Mouse (Mus musculus) spleen, postnatal 10 days (tissue): ENCODE results near the gene Cbln1.

ENCODE experiments used
- DNase-seq, 2 experiments: peaks; one replicate each; pipeline ENCODE4 v3.0.0; 2021 to 2022; ENCODE audit warnings: low spot score in 2 of 2

Cbln1 gene

DNA sequence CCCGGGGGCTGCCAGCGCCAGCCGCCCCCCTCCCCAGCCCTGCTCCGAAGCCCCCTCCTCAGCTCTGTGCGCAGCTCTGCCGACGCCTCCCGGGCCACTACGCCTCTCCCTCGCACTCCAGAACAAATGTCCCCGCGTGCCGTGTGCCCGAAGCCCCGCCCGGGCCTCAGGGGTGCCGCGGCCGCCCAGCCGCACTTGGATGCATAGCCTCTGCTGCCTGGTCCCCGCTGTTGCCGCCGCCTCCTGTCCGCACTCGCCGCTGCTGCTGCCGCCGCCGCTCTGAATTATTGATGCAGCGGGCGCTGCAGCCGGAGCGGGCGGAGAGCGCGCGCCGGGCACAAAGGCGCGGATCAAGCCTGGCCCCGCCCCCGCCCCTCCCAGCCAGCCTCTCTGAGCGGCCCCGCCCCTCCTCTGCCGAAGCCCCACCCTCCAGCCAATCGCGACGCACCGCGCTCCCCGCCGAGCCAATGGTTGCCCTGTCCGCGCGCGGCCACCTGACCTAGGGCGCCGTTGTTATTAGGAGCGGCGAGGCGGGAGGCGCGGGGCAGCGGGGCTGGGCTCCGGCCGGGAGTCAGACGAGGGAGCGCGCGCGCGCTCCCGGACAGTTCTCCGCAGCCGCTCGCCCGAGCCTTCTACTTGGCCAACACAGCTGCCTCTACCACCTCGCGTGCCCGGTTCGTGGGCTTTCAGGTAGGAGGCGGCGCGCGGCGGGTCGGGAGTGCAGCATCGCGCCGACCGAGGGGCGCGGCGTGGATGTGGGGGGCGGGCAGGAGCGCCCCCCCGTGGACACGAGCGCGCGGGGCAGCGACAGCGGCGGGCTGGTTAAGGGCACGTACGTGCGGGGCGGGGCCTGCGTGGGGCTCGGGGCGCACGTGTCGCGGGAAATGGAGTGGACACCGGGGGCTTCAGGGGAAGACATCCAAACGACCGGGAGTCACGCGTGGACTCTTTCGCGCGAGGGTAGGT is at the start of gene Cbln1:
Gene Cbln1 (minus strand): TSS at position 339 of the 966 bp plus-strand sequence.
- peak; percentile 12 to 62 for DNase-seq

GRCm38 (mm10) chr8:87517132-87517531 is 44.7 kb upstream of the Cbln1 start:
- DNase-seq = no peak

- no peak for DNase-seq
Measured at GRCm38 (mm10) chr8:87513796-87514195, 41.4 kb upstream of the Cbln1 start.

GRCm38 (mm10) chr8:87513350-87513749 is 40.9 kb upstream of the Cbln1 start:
- DNase-seq = no peak

GRCm38 (mm10) chr8:87512636-87513035 is 40.2 kb upstream of the Cbln1 start:
- DNase-seq = no peak

GRCm38 (mm10) chr8:87507046-87507445 is 34.6 kb upstream of the Cbln1 start:
- no peak for DNase-seq

GRCm38 (mm10) chr8:87504441-87504840 is 32.0 kb upstream of the Cbln1 start:
- DNase-seq = no peak

DNA sequence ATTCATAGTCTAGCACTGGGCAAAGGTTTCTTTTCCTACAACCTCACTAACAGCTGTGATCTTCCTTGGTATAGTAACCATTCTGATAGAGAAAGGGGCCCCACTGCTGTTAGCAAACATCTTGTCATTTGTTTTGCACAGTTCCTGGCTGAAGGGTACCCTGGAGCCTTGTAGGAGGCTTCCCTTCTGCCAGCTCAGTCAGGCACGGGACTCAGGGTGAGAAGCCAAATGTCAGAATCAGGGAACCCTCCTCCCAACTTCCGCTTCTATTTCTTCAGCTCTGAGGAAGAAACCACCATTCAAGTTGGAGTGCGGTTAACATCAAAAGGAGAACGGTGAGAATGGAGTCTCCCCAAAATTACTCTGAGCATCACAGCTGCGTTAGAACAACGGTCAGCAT is 30.3 kb upstream of the Cbln1 start:
- DNase-seq = no peak

GRCm38 (mm10) chr8:87497641-87498040 is 25.2 kb upstream of the Cbln1 start:
- no peak for DNase-seq

- no peak for DNase-seq
Measured at GRCm38 (mm10) chr8:87496511-87496910, 24.1 kb upstream of the Cbln1 start.

- no peak for DNase-seq
Measured at GRCm38 (mm10) chr8:87494862-87495261, 22.5 kb upstream of the Cbln1 start.

DNA sequence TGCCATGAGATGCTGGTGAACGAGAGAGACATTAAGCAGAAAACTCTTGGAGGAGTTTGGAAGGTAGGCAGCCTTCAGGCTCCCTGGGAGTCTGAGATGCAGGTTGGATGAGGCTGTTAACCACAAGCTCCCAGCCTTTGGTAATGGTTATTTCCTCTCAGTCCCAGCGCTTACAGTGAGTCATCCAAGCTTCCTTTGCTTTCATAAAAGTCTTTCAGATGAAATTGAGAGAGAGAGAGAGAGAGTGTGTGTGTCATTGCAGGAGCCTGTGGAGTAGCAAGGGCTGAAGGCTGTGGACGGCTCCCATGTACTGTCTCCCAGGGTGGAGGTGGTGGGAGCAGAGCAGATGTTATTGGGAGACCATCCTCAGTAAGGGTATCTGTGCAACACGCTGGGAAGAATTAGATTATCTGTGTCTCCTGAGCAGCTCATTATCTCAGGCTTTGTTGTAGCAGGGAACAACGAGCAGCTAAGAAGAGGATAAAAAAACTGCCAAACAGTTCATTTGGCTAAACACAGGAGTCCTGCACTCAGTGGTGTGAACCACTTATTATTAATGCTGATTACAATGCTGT is 17.5 kb upstream of the Cbln1 start:
- DNase-seq = no peak

DNA sequence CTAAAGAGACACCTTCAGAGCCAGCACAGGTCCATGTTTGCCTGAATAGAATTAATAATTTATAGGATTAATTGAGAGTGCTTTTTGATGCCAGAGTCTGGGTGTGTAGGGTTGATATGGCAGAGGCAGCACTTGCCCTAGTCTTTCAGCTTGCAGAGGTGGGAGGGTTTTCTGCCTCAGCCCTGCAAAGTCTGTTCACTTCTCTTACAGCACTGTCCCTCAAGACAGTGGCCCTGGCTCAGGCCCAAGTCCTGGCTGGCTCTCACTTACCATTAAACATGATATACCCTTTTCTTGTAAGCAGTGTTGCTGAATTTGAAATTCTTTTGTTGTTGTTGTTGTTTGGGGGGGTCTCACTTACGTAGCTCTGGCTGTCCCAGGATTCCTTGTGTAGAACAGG is 9.0 kb upstream of the Cbln1 start:
- no peak for DNase-seq

- DNase-seq = no peak
Measured at GRCm38 (mm10) chr8:87478221-87478620, 5.8 kb upstream of the Cbln1 start.

- no peak for DNase-seq
Measured at GRCm38 (mm10) chr8:87477102-87477645, 4.8 kb upstream of the Cbln1 start.

DNA sequence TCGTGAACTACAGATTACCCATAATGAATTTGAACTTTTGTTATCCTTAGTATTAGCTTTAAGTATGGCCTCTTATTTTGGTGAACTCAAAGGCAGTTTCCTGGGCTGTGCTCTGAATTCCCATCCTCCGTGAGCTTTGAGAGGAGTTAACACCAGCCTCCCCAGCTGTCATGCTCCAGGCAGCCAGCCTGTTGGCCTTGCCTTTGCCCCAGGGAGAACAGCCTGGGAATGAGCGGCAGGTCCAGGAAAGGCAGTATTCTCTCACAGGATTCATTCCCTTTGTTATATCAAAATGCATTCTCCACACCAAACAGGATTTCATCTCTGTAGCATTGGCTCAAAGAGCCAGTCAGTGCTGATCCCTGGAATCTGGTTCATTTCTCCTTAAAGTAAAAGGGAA is 3.1 kb upstream of the Cbln1 start:
- no peak for DNase-seq

DNA sequence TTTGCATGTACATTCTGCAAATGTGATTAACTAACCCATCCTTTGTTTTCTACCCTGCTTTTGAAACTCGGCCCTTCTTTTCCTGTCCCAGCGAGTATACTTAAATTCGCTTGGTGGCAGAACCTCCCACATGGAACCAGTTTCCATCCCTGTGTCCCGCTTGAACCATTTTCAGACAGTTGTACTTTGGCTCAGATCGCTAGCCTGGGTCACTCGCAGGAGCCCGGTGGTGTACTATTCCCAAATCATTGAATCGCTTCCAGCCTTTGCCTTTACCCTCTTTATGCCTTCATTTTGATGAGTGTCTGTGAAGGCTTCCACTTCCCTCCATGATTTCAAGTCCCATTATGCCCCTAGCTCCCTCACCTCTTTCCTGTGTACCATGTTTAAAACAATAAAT is 2.0 kb upstream of the Cbln1 start:
- no peak for DNase-seq

GRCm38 (mm10) chr8:87473940-87474339 is 1.5 kb upstream of the Cbln1 start:
- no peak for DNase-seq

DNA sequence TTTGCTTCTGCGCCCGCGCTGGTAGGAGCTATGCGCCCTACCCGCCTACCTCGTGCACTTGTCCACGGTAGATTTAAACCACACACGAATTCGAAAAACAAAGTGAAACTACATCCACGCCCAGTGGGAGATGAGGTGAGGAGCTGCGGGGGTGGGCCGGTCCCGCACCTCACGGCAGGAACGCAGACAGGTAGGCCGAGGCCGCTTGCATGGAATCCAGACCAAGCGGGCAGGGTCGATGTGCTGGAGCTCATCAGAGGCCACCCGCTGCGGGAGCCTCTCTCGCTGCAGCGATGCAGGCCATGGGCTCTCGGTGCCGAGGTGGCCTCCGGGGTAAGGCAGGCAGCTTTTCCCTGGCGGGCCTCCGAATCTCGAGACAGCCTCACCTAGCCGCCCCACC is 905 bp upstream of the Cbln1 start:
- DNase-seq = no peak

DNA sequence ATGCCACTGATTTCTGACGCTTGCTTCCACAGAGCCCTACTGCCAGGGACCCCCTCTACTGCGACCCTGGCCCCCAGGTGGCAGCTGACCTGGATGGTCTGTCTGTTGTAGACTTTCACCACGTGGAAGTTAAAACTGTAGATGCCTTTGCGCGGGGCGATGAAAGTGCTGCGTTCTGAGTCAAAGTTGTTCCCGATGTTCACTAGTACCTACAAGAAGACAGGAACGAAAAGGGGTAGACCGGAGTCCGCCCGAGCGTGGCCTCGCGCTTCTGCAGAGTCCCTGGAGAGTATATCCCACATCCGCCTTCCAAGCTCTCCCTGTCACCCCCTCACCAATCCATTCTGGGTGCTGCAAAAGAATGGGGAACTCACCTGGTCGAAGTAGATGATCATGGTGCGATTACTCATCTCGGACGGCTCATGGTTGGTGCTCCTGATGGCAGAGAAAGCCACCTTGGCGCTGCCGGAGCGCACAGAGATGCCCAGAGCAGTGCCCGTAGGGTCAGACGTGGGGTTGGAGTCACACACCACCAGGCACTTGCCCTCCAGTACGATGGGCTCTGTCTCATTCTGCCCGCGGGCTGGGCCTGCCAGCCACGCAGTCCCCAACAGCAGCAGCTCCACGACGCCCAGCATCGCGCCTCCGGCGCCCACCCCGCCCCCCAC is 672 bp downstream of the Cbln1 start:
- DNase-seq = no peak

- DNase-seq = no peak
Measured at GRCm38 (mm10) chr8:87470834-87471602, 1.4 kb downstream of the Cbln1 start.
